Mouse (Mus musculus): ENCODE measurements around the gene Gm16440.
"Not testable (repeated sequence)": the region's sequence is repeated elsewhere in the genome, so short reads cannot be mapped to it uniquely, and the experiment has no call there.

The Gm16440 gene

DNA sequence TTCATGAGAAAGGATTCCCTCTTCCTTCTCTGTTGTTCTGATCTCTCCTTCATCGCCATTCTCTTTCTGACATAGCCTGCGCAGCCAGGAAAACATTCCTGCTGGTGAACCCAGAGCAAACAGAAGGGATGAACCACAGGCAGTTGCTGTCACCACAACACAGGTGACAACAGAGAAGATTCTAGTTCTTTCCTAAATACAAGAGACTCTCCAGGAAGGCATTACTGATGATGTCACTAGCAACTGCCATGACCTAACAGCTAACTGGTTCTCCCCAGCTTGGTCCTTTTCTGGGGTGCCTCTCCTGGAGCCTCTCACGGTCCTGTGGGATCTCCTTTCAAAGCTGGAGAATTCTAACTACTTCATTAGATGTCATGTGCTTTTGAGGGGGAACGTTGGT is at the start of gene Gm16440:
TSS of gene Gm16440 (minus strand) at position 101 of the 400 bp plus-strand sequence.
- DNase-seq (ENCODE audit: low spot score in 2 of 2) = not testable (repeated sequence)

DNA sequence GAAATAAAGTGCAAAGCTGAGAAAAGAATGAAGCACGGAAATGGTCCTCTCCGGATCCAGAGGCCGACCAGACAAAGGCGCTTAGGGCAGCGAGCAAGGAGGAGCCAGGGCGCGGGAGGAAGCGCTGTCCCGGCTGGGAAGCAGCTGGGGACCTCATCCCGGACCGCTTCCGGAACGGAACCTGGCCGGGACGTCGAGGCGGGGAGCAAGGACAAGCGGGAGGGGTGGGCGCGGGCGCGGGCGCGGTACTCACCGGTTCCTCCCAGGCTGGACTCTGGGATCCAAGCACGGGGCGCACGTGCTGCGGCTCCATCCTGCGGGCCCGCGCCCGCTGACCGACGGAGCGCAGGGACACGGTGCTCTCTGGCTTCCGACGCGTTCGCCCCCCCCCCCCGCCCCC is 36.6 kb upstream of the Gm16440 start:
- DNase-seq (ENCODE audit: low spot score in 2 of 2) = peak; percentile 32 to 37

DNA sequence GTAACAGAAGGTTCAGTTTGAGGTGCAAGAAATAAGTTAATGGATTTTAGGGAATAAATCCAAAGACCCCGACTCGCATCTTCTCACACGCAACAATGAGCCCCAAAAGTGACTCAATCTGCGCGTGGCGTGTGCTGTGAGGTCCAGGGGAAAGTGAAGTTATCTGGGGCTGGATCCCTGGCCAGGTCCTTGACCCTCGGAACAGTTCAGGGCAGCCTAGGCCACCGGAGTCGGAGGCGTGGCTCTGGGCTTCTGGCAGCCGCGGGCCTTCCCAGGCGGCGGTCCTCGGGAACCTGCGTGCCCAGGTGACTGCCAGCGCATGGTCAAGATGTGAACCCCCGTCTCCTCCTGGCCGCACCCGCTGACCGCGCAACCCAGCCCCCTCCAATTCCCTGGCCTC is 36.2 kb upstream of the Gm16440 start:
- DNase-seq (ENCODE audit: low spot score in 2 of 2) = peak in 1 of 2 experiments; percentile 15

DNA sequence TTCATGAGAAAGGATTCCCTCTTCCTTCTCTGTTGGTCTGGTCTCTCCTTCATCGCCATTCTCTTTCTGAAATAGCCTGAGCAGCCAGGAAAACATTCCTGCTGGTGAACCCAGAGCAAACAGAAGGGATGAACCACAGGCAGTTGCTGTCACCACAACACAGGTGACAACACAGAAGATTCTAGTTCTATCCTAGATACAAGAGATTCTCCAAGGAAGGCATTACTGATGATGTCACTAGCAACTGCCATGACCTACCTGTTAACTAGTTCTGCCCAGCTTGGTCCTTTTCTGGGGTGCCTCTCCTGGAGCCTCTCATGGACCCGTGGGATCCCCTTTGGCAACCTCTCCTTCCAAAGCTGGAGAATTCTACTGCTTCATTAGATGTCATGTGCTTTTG is 22.3 kb upstream of the Gm16440 start, which contains the start of gene Gm3591:
TSS of gene Gm3591 (minus strand) at position 101 of the 400 bp plus-strand sequence.
- DNase-seq (ENCODE audit: low spot score in 2 of 2) = not testable (repeated sequence)

DNA sequence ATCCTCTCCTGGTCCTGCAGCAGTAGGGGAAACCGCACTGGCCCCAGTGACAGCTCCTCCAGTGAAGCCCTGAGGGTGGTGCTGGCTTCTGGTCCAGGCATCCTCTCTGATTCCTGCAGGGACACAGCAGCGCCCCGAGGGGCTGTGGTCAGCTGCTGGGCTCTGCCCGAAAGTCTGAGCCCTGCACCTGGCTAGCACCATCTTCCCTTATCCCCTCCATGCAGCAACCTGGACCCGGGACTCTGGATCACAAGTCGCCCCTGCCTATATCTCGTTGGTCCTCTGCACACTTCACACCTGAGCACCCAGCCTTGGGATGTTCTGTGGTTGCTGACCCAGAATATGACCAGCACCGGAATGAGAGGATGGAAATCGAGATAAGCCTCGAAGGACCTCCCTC is 46.5 kb downstream of the Gm16440 start, which contains the start of gene Gm3618:
TSS of gene Gm3618 (minus strand) at position 101 of the 400 bp plus-strand sequence.
- DNase-seq (ENCODE audit: low spot score in 2 of 2) = not testable (repeated sequence)

Measured in right cerebral cortex, postnatal 10 days (tissue).